Mouse (Mus musculus) midbrain, embryonic 11.5 days (tissue): ENCODE data around the gene Vmn2r86. TPM values are rescaled to one million over a fixed set of nuclear protein-coding genes. Genes with fewer than 3 reads are reported as not detected.
"Not testable (repeated sequence)": the region's sequence is repeated elsewhere in the genome, so short reads cannot be mapped to it uniquely, and the experiment has no call there.

Experiments used
- ATAC-seq: fragments of 200-750 bp; cut with Nextera tagmentation; 2 replicates; pipeline ENCODE4 v1.8.0; 2017; ENCODE audit warnings: moderate TSS enrichment, moderate library complexity; ENCODE audit not compliant: low FRiP score
- DNase-seq: peaks from one replicate; pipeline ENCODE4 v3.0.0; 2015; ENCODE audit warnings: low spot score; ENCODE audit errors: missing footprints
- H3K27ac ChIP-seq: fragments of 300-500 bp; sonication (generic); 2 replicates; pipeline ENCODE4 v1.5.1; 2014; ENCODE audit warnings: low read depth, low read length
- H3K27me3 ChIP-seq: fragments of 300-500 bp; sonication (generic); 2 replicates; pipeline ENCODE4 v1.6.1; 2014; ENCODE audit warnings: mild to moderate bottlenecking, low read length, moderate library complexity, mixed read lengths; ENCODE audit not compliant: control insufficient read depth, insufficient read depth
- H3K36me3 ChIP-seq: fragments of 300-500 bp; sonication (generic); 2 replicates; pipeline ENCODE4 v1.6.1; 2014; ENCODE audit warnings: mild to moderate bottlenecking, low read length, moderate library complexity, mixed read lengths; ENCODE audit not compliant: control insufficient read depth, insufficient read depth
- H3K4me1 ChIP-seq: fragments of 300-500 bp; sonication (generic); 2 replicates; pipeline ENCODE4 v1.6.1; 2014; ENCODE audit warnings: low read length; ENCODE audit not compliant: control insufficient read depth, insufficient read depth
- H3K4me2 ChIP-seq: fragments of 300-500 bp; sonication (generic); 2 replicates; pipeline ENCODE4 v1.6.1; 2014; ENCODE audit warnings: mild to moderate bottlenecking, moderate library complexity
- H3K4me3 ChIP-seq: fragments of 300-500 bp; sonication (generic); 2 replicates; pipeline ENCODE4 v1.5.1; 2014; ENCODE audit warnings: low read depth, low read length
- H3K9ac ChIP-seq: fragments of 300-500 bp; sonication (generic); 2 replicates; pipeline ENCODE4 v1.6.1; 2014; ENCODE audit warnings: low read length
- H3K9me3 ChIP-seq: fragments of 300-500 bp; sonication (generic); 2 replicates; pipeline ENCODE4 v1.6.1; 2016; ENCODE audit warnings: low read length; ENCODE audit not compliant: control insufficient read depth
- WGBS: fragments of 180-500 bp; shearing (Covaris S2); extraction: QIAGEN DNeasy Blood & Tissue Kit; methylation state at CpG from one replicate; pipeline ENCODE4 v1.1.7; 2014; 5-methylcytosine and 5-hydroxymethylcytosine counted together
- polyA plus RNA-seq: library from polyadenylated mRNA; unstranded; fragments of >200 nt; fragmentation: Nextera tagmentation; extraction: Ambion mirVana; gene quantifications from 2 replicates; pipeline ENCODE4 v1.2.1, GENCODE M21; 2014

Vmn2r86 gene
- polyA plus RNA-seq = not detected in 2 replicates

DNA sequence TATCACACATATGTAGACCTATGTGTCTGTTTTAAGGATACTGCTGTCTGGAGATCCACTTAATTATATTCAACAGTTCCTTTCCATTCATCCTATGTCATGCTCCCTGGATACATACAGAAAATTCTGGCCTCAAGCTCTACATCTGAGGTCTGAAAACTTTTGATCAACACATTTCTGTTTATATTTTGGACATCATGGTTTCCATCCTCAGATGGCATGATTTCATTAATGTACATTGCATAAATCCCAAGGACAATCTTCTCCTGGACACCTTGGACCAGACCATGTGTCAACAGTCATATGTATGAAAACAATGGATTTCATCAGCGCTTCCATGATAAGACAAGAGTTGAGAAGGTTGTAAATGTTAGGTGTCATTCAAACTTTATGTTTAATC lies at the start of gene Vmn2r86:
Gene Vmn2r86 (minus strand): TSS at position 101 of the 400 bp plus-strand sequence.
- DNase-seq, H3K27ac ChIP-seq, H3K9ac ChIP-seq, H3K9me3 ChIP-seq, H3K27me3 ChIP-seq, H3K36me3 ChIP-seq, ATAC-seq, H3K4me1 ChIP-seq, H3K4me3 ChIP-seq, H3K4me2 ChIP-seq: not testable (repeated sequence)
- WGBS = 93% methylated on average over 1 of the region's 1 CpGs

DNA sequence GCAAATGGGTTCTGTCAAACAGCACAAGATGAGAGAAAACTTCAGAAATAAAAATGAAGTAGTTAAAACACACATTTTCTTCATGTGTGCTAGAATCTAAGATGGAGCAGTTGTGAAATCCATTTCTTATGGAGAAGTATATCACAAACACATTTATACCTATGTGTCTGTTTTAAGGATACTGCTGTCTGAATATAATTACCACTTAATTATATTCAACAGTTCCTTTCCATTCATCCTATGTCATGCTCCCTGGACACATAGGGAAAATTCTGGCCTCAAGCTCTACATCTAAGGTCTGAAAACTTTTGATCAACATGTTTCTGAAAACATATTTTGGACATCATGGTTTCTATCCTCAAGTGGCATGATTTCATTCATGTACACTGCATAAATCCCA lies 41.4 kb upstream of the Vmn2r86 start, which contains the start of gene Vmn2r87:
Gene Vmn2r87 (minus strand): TSS at position 101 of the 400 bp plus-strand sequence.
- no peak within 1 kb of the TSS for H3K27ac ChIP-seq
- no peak for DNase-seq
- H3K36me3 ChIP-seq = no peaks in the 10 kb centered on the region
- H3K27me3 ChIP-seq = no peaks in the 10 kb centered on the region
- ATAC-seq = no peak
- no peak within 1 kb of the TSS for H3K4me2 ChIP-seq
- H3K4me1 ChIP-seq = no peaks in the 10 kb centered on the region
- H3K4me3 ChIP-seq = no peak within 1 kb of the TSS
- no peaks in the 10 kb centered on the region for H3K9me3 ChIP-seq
- no peak within 1 kb of the TSS for H3K9ac ChIP-seq

DNA sequence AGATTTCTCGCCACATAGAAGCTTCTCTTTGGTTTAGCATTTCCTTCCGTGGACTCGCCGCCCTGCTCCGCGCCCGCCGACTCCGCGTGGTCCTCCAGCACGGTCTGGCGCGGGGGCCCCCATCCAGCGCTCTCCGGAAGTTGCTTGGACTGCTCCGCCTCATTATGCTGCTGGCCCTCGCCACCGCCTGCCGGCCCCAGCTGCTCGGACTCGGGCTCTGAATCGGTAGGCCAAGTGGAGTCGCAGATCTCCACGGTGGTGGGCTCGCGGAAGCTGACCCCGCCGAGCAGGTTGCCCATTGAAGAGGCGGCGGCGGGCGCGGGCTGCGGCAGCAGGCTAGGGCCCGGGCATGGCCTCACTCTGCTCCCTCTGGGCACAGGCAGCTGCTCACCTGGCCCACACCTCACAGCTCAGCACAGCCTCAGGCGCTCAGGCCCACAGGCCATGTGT lies 14.5 kb upstream of the Vmn2r86 start:
- WGBS = 4% methylated on average over 36 of the region's 36 CpGs
- no peak overlapping the region for H3K27ac ChIP-seq
- no peaks in the 10 kb centered on the region for H3K27me3 ChIP-seq

DNA sequence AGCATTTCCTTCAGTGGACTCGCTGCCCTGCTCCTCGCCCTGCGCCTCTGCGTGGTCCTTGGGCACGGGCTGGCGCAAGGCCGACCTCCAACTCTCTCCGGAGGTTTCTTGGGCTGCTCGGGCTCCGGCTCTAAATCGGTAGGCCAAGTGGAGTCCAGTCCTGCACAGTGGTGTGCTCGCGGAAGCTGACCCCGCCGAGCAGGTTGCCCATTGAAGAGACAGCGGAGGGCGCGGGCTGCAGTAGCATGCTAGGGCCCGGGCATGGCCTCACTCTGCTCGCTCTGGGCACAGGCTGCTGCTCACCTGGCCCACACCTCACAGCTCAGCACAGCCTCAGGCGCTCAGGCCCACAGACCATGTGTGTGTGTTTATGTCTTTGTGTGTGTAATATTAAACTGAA lies 11.1 kb downstream of the Vmn2r86 start:
- WGBS = 93% methylated on average over 21 of the region's 21 CpGs
- Histone ChIP-seq H3K4me2 (no peak overlapping the region), H3K4me3 (no peak overlapping the region), H3K36me3 (no peaks in the 10 kb centered on the region), H3K9ac (no peak overlapping the region), H3K9me3 (no peaks in the 10 kb centered on the region), H3K4me1 (no peaks in the 10 kb centered on the region), H3K27ac (no peak overlapping the region), H3K27me3 (no peaks in the 10 kb centered on the region)
- peak; percentile 16 for ATAC-seq
- no peak for DNase-seq

More for the DNA sequence above, 14.5 kb upstream of the Vmn2r86 start:
- ATAC-seq = peak; percentile 99
- H3K9me3 ChIP-seq = no peaks in the 10 kb centered on the region
- H3K36me3 ChIP-seq = no peaks in the 10 kb centered on the region
- peak overlapping the region; percentile 68 for H3K9ac ChIP-seq
- DNase-seq = peak; percentile 93
- H3K4me3 ChIP-seq = peak overlapping the region; percentile 33
- H3K4me1 ChIP-seq = no peaks in the 10 kb centered on the region; the same call in 1 of the 2 replicates
- H3K4me2 ChIP-seq = peak overlapping the region; percentile 60

DNA sequence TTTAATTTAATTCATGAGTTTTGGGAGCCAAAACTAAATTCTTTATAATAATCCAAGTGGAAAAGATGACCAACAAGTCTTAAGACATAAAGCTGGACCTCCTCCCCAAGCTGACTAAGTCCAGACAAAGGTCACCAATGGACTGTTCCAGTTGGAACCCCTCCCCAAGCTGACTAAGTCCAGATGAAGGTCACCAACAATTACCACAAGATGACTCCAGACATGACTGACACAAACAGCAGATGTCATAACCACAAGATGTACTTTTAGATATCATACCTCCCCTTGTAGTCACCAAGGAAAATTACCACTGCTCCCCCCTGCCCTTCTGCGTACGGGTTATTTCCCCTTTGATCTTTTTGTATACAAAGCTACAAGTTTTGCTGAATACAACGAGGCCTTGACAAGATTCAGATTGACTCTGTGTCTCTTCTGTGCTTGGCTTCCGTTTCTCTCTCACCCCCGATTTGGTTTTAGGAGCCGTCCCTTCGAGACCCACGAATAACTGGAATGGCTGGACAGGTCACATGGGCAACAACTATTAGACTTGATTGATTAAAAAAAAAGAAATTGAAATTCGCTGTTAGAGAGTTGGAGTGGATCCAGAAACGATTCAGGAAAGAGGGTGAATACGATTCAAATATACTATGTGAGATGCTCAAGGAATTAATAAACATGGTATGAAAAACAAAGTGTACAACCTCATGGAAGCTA lies 21.5 kb downstream of the Vmn2r86 start:
- not testable (repeated sequence) for H3K4me2 ChIP-seq, DNase-seq, H3K9me3 ChIP-seq, H3K27ac ChIP-seq, H3K9ac ChIP-seq, H3K27me3 ChIP-seq, H3K4me1 ChIP-seq, H3K36me3 ChIP-seq, ATAC-seq, H3K4me3 ChIP-seq
- WGBS = 90% methylated on average over 11 of the region's 11 CpGs

DNA sequence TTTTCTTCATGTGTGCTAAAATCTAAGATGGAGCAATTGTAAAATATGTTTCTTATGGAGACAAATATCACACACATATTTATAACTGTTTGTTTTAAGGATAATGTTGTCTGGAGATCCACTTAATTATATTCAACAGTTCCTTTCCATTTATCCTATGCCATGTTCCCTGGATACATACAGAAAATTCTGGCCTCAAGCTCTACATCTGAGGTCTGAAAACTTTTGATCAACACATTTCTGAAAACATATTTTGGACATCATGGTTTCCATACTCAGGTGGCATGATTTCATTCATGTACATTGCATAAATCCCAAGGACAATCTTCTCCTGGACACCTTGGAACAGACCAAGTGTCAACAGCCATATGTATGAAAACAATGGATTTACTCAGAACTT lies 26.2 kb downstream of the Vmn2r86 start, which contains the start of gene Vmn2r85:
Gene Vmn2r85 (minus strand): TSS at position 101 of the 400 bp plus-strand sequence.
- not testable (repeated sequence) for H3K4me1 ChIP-seq, ATAC-seq, H3K27me3 ChIP-seq, H3K4me3 ChIP-seq, H3K27ac ChIP-seq, H3K4me2 ChIP-seq, H3K9me3 ChIP-seq, H3K9ac ChIP-seq, DNase-seq, H3K36me3 ChIP-seq

DNA sequence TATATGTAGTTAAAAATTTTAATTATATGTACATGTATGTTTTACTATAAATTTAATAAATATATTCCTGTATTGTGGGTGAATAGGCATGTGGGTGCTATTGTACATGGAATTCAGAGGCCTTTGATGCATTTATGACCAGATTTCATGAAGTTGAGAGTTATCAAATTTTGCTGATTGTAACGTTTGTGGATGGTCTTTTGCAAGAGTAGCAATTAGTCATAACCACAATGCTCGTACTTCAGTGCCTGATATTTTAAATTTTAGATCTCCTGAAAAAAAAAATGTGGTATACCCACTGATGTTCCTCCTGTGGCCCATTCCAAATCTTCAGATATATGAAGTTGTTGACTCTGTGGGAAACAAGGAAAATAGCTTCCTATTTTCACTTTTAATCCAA lies 33.5 kb downstream of the Vmn2r86 start:
- not testable (repeated sequence) for H3K9me3 ChIP-seq, H3K27me3 ChIP-seq, H3K9ac ChIP-seq, H3K36me3 ChIP-seq, H3K27ac ChIP-seq, H3K4me3 ChIP-seq, H3K4me2 ChIP-seq, H3K4me1 ChIP-seq, DNase-seq, ATAC-seq
- 77% methylated on average over 2 of the region's 2 CpGs for WGBS

DNA sequence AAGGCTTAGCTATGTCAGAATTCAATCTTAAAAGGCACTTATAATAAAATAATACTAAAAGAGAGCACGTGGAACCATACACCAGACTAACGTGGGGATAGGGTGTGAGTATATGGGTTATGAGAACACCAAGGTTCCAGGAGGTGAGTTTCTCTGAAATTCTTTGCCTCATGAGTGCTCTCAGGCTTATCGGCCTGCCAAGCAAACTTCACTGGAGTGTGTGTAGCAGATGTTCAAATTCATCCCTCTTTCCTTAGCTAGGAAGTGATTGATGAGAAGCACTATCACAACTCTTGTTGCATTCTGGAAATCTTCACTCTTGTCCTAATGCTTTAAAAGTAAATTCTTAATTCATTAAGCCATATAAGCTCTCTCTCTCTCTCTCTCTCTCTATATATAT lies 35.4 kb downstream of the Vmn2r86 start:
- H3K9me3 ChIP-seq = no peaks in the 10 kb centered on the region
- ATAC-seq = no peak
- 78% methylated on average over 3 of the region's 3 CpGs for WGBS
- no peak overlapping the region for H3K4me2 ChIP-seq
- no peak overlapping the region for H3K9ac ChIP-seq
- no peaks in the 10 kb centered on the region for H3K4me1 ChIP-seq
- H3K27ac ChIP-seq = no peak overlapping the region
- no peaks in the 10 kb centered on the region for H3K27me3 ChIP-seq
- DNase-seq = no peak
- H3K4me3 ChIP-seq = no peak overlapping the region
- no peaks in the 10 kb centered on the region for H3K36me3 ChIP-seq

DNA sequence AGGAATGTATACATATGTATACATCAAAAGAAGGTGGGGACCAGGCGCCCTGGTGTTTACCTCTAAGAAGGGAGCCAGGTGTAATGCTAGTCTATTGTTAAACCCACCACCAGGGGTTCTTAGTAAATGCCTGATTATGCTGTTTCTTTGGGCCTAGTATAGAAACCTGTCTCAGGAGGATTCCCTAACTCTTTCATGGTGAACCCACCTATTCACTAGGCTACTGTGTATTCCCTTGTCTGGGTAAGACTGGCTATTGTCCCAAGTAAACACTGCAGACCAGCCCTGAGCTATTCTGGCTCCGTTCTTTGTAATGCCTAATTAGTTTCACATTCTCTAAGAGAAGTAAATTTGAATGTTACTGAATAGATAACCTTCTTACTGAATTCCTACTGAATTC lies 35.9 kb downstream of the Vmn2r86 start:
- H3K27me3 ChIP-seq, H3K36me3 ChIP-seq, H3K27ac ChIP-seq, H3K9ac ChIP-seq, ATAC-seq, H3K9me3 ChIP-seq, H3K4me1 ChIP-seq, H3K4me2 ChIP-seq, DNase-seq, H3K4me3 ChIP-seq: not testable (repeated sequence)
- 52% methylated on average over 2 of the region's 2 CpGs for WGBS
